Mouse (Mus musculus): ENCODE results near the gene Cdk4. TPM values are rescaled to one million over a fixed set of nuclear protein-coding genes. Genes with fewer than 3 reads are reported as not detected.

Cdk4 gene
- polyA plus RNA-seq, 1 experiment: 148 TPM

DNA sequence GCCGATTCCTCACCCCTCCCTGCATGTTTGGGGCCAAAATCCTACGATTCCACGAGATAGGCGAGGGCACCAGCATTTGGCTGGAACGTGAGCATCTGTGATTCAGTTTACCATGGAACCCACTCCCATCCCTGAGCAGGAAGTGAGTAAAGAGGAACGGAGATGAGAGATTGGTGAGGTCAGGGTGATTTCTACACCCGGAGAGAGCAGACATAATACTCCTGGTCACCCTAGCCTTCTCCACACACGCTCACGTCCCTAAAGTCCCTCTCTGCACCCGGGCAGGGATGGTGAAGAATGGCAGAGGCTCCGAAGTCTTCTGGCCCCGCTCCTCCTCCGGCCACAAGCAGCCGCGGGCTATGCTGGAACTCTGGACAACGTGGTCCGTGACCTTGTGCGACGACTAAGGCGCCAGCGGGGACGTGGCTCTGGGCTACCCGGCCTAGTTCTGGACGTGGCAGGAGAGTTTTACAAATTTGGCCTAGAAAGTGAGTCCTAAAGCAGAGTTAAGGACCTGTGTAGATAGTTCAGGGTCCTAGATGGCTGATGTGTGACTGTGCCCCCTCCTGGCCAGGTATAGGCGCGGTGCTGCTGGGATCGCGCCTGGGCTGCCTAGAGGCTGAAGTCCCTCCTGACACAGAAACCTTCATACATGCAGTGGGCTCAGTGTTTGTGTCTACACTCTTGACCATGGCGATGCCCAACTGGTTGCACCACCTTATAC is 13.8 kb upstream of the Cdk4 start:
- H3K4me3 ChIP-seq (replicated peaks; ENCODE audit: control insufficient read depth, low read depth, low read length): no peak overlapping the region

DNA sequence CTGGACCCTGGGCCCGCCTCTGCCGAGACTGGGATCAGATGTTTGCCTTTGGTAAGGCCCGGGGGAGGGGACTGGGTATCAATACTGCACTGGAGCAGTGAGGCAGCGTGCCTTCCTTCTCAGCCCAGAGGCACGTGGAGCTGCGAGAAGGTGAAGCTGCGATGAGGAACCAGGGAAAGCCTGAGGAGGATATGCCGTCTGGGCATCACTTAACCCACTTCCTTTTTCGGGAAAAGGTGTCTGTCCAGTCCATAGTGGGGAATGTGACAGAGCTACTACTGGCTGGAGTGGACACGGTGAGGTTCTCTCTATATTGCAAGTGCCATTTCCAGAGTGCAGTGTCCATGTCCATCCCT is 13.2 kb upstream of the Cdk4 start:
- Histone ChIP-seq H3K27ac (ENCODE audit: control insufficient read depth, insufficient read depth, low read depth, low read length, poor library complexity) (no peak overlapping the region), H3K4me3 (replicated peaks; ENCODE audit: control insufficient read depth, low read depth, low read length) (no peak overlapping the region), H3K4me1 (ENCODE audit: control insufficient read depth, insufficient read depth, low read length) (no peaks in the 10 kb centered on the region)
- TF ChIP-seq POLR2A (IDR thresholded peaks at IDR 0.05; ENCODE audit: borderline replicate concordance, control insufficient read depth, low read depth, low read length) (no peak), CTCF (IDR thresholded peaks at IDR 0.05; ENCODE audit: control insufficient read depth, insufficient read depth, low read length) (no peak)
- 5% methylated on average over 10 of the region's 10 CpGs for WGBS

More for the DNA sequence above, 13.8 kb upstream of the Cdk4 start:
- H3K27ac ChIP-seq (ENCODE audit: control insufficient read depth, insufficient read depth, low read depth, low read length, poor library complexity): no peak overlapping the region
- 4% methylated on average over 29 of the region's 29 CpGs for WGBS
- no peaks in the 10 kb centered on the region for H3K4me1 ChIP-seq (ENCODE audit: control insufficient read depth, insufficient read depth, low read length)
- TF ChIP-seq POLR2A (IDR thresholded peaks at IDR 0.05; ENCODE audit: borderline replicate concordance, control insufficient read depth, low read depth, low read length) (no peak), CTCF (IDR thresholded peaks at IDR 0.05; ENCODE audit: control insufficient read depth, insufficient read depth, low read length) (no peak)

DNA sequence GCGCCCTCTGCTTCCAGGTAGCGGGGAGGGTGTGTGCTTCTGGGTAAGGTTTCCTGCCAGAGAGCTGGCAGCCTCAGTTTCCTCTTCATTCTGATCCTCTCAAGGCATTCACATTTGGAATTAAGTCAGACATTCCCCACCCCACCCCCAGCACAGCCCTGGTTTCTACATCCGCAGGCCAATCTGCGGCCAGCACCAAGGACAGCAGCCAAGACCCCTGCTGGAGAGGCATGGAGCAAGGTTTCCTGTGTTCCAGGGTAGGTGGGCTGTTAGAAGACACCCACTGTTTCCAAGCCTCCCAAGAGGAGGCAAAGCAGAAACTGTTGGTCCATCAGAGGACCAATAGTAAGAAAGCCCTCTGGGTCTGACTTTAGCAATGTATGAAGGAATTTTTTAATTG is 8.7 kb upstream of the Cdk4 start:
- Histone ChIP-seq H3K4me1 (ENCODE audit: control insufficient read depth, insufficient read depth, low read length) (peaks cover 1% of the 10 kb centered on the region; the same call in 1 of the 2 replicates), H3K4me3 (replicated peaks; ENCODE audit: control insufficient read depth, low read depth, low read length) (no peak overlapping the region), H3K27ac (ENCODE audit: control insufficient read depth, insufficient read depth, low read depth, low read length, poor library complexity) (no peak overlapping the region)
- TF ChIP-seq CTCF (IDR thresholded peaks at IDR 0.05; ENCODE audit: control insufficient read depth, insufficient read depth, low read length): no peak
- no peak for TF ChIP-seq POLR2A (IDR thresholded peaks at IDR 0.05; ENCODE audit: borderline replicate concordance, control insufficient read depth, low read depth, low read length)
- WGBS: 86% methylated on average over 4 of the region's 4 CpGs

DNA sequence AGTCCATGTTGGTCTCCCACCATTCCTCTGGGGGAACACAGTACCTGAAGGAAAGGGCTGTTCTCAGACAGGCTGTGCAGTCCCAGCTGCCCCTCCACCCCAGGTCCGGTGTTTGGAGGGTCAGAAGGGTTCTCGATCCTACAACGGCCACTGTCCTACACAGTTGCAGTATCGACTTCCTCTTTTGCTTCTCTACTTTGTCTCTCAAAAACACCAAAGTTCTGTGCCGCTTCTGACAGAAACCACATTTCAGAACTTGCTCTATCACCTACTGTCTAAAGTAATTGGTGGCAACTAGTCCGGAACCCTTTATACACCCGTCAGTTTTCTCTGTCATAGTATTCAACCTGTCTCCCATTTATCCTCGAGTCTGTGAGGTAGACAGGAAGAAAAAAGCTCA is 7.9 kb upstream of the Cdk4 start:
- TF ChIP-seq CTCF (IDR thresholded peaks at IDR 0.05; ENCODE audit: control insufficient read depth, insufficient read depth, low read length) (no peak), POLR2A (IDR thresholded peaks at IDR 0.05; ENCODE audit: borderline replicate concordance, control insufficient read depth, low read depth, low read length) (no peak)
- 7% methylated on average over 8 of the region's 8 CpGs for WGBS
- no peak overlapping the region for H3K4me3 ChIP-seq (replicated peaks; ENCODE audit: control insufficient read depth, low read depth, low read length)
- peaks cover 1% of the 10 kb centered on the region; the same call in 1 of the 2 replicates for H3K4me1 ChIP-seq (ENCODE audit: control insufficient read depth, insufficient read depth, low read length)
- H3K27ac ChIP-seq (ENCODE audit: control insufficient read depth, insufficient read depth, low read depth, low read length, poor library complexity): no peak overlapping the region

DNA sequence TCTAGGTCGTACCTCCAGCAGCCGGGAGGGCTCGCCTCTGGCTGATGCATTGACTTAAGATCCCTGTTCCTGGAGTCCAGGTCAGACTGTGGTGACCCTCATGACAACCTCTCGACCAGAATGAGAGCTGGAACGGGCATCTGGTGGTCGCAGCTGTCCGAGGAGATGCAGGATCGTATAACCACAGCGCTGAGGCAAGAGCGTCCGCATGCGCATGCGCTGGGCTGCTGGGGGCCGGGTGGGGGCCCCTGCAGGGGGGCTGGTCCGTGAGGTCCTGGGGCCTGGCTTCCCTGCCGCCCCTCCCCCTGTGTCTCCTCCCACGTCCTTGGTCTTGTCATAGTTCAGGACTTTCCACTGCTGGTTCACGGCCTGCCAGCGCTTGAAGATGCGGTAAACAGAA is 6.8 kb upstream of the Cdk4 start:
- 85% methylated on average over 20 of the region's 20 CpGs for WGBS
- Histone ChIP-seq H3K4me1 (ENCODE audit: control insufficient read depth, insufficient read depth, low read length) (peaks cover 1% of the 10 kb centered on the region; the same call in 1 of the 2 replicates), H3K4me3 (replicated peaks; ENCODE audit: control insufficient read depth, low read depth, low read length) (no peak overlapping the region), H3K27ac (ENCODE audit: control insufficient read depth, insufficient read depth, low read depth, low read length, poor library complexity) (no peak overlapping the region)
- no peak for TF ChIP-seq POLR2A (IDR thresholded peaks at IDR 0.05; ENCODE audit: borderline replicate concordance, control insufficient read depth, low read depth, low read length)
- TF ChIP-seq CTCF (IDR thresholded peaks at IDR 0.05; ENCODE audit: control insufficient read depth, insufficient read depth, low read length): no peak

DNA sequence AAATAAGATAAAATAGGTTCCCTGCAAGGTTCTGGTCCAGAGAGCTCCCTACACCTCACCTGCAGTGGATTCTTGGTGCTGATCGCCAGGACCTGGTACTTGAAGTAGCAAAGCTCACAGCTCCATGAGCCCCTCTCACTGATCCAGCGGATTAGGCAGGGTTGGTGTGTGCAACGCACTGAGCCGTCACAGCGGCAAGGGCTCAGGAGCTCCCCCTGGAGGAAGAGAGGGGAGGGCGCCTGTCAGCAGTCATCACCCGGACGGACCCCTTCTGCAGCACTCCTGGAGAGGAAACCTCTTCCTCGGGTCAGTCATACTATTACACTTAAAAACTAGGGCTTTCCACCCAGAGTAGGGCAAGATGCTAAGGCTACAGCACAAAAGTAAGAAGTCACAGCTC is 5.2 kb upstream of the Cdk4 start:
- H3K4me1 ChIP-seq (ENCODE audit: control insufficient read depth, insufficient read depth, low read length): peaks cover 1% of the 10 kb centered on the region; the same call in 1 of the 2 replicates
- no peak for TF ChIP-seq POLR2A (IDR thresholded peaks at IDR 0.05; ENCODE audit: borderline replicate concordance, control insufficient read depth, low read depth, low read length)
- peak; percentile 96 for TF ChIP-seq CTCF (IDR thresholded peaks at IDR 0.05; ENCODE audit: control insufficient read depth, insufficient read depth, low read length)
- under 1% methylated on average over 9 of the region's 9 CpGs for WGBS
- H3K27ac ChIP-seq (ENCODE audit: control insufficient read depth, insufficient read depth, low read depth, low read length, poor library complexity): no peak overlapping the region
- H3K4me3 ChIP-seq (replicated peaks; ENCODE audit: control insufficient read depth, low read depth, low read length): no peak overlapping the region

DNA sequence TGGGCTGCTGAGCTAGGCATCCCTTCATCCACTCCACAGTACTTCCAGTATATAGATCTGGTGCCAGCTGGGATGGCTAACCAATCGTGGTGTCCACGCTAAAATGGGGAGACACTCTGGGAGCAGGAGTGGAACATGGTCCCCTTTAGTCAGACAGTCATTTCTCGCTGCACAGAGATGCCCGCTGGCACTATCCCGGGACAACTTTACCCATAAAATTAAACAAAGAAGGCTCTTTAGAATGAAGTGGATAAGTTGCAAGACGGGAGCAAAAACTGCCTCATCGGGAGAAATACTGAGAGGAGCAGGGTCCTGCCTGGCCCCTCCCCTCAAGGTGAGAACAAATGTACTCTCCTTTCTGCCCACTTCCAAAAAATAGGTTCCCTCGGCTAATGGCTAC is 4.6 kb upstream of the Cdk4 start:
- no peak overlapping the region for H3K4me3 ChIP-seq (replicated peaks; ENCODE audit: control insufficient read depth, low read depth, low read length)
- 9% methylated on average over 8 of the region's 8 CpGs for WGBS

DNA sequence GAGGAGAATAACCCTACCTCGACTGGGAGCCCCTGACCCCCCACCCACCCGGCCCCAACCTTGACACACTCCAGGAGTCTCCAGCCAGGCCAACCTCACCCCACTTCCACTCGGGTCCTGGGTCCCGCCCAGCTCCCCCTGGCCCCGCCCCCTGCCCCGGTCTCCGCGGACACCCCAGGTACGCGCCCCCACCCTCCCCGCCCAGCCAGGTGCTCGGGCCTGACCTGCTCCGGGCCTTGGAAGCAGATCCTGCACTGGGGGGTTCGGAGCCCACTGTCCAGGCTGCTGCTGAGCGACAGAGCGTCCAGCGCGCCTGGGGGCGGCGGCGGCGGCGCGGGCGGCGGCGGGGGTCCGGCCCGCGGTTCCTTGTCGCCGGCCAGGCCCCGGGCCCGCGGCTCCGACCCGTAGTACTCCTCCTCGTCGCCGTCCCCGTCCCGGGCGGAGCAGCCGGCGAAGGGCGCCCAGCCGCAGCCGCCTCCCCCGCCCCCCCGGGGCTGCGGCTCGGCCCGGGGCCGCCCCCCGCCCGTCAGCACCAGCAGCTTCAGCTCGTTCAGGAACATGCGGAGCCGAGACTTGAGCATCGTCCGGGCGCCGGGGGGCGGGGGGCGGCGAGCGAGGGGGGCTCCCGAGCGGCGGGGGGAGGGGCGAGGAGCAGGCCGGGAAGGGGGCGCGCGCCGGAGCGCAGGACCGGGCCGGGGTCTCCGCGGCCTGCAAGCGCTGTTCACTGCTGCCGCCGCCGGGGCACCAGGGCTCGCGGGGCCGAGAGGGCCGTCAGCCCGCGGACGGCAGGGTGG is 4.0 kb upstream of the Cdk4 start:
- H3K4me1 ChIP-seq (ENCODE audit: control insufficient read depth, insufficient read depth, low read length): peaks cover 1% of the 10 kb centered on the region; the same call in 1 of the 2 replicates
- no peak overlapping the region for H3K27ac ChIP-seq (ENCODE audit: control insufficient read depth, insufficient read depth, low read depth, low read length, poor library complexity)
- H3K4me3 ChIP-seq (replicated peaks; ENCODE audit: control insufficient read depth, low read depth, low read length): no peak overlapping the region
- no peak for TF ChIP-seq CTCF (IDR thresholded peaks at IDR 0.05; ENCODE audit: control insufficient read depth, insufficient read depth, low read length)
- TF ChIP-seq POLR2A (IDR thresholded peaks at IDR 0.05; ENCODE audit: borderline replicate concordance, control insufficient read depth, low read depth, low read length): no peak
- WGBS: 2% methylated on average over 69 of the region's 92 CpGs

More for the DNA sequence above, 4.6 kb upstream of the Cdk4 start:
- peaks cover 1% of the 10 kb centered on the region; the same call in 1 of the 2 replicates for H3K4me1 ChIP-seq (ENCODE audit: control insufficient read depth, insufficient read depth, low read length)
- TF ChIP-seq CTCF (IDR thresholded peaks at IDR 0.05; ENCODE audit: control insufficient read depth, insufficient read depth, low read length): no peak
- no peak for TF ChIP-seq POLR2A (IDR thresholded peaks at IDR 0.05; ENCODE audit: borderline replicate concordance, control insufficient read depth, low read depth, low read length)
- H3K27ac ChIP-seq (ENCODE audit: control insufficient read depth, insufficient read depth, low read depth, low read length, poor library complexity): no peak overlapping the region

All from bone marrow, adult 2 months (tissue).